Mouse (Mus musculus): ENCODE measurements around the gene Mettl25. TPM values are rescaled to one million over a fixed set of nuclear protein-coding genes. Genes with fewer than 3 reads are reported as not detected.

The Mettl25 gene
- total RNA-seq, 2 experiments from 2014 or later: 5.1 TPM

- DNase-seq: no peak
- intact Hi-C loops (cut with DNase I): no loop called here
These were observed 87.2 kb downstream of the Mettl25 start for GRCm38 (mm10) chr10:105753831-105754605.

GRCm38 (mm10) chr10:105746019-105746418, 95.2 kb downstream of the Mettl25 start:
- no peak for DNase-seq
- intact Hi-C loops (cut with DNase I): no loop called here

GRCm38 (mm10) chr10:105741736-105742135, 99.4 kb downstream of the Mettl25 start:
- DNase-seq: no peak
- intact Hi-C loops (cut with DNase I): no loop called here

- DNase-seq: no peak
- intact Hi-C loops (cut with DNase I): no loop called here
These were observed 102.2 kb downstream of the Mettl25 start for GRCm38 (mm10) chr10:105738942-105739341.

GRCm38 (mm10) chr10:105727798-105728197, 113.4 kb downstream of the Mettl25 start:
- intact Hi-C loops (cut with DNase I): no loop called here
- DNase-seq: no peak

- DNase-seq: no peak
- intact Hi-C loops (cut with DNase I): no loop called here
These were observed 113.8 kb downstream of the Mettl25 start for GRCm38 (mm10) chr10:105727353-105727752.

- intact Hi-C loops (cut with DNase I): loop anchor here (2.0 to 10.0 kb wide), 2 partner anchors 140 to 1730 kb away; partner anchors contain the start of gene Tmtc2
- DNase-seq: peak in 1 of 2 experiments; percentile 1
These were observed 126.3 kb downstream of the Mettl25 start for GRCm38 (mm10) chr10:105714844-105715243.

GRCm38 (mm10) chr10:105714366-105714765, 126.8 kb downstream of the Mettl25 start:
- DNase-seq: no peak
- intact Hi-C loops (cut with DNase I): loop anchor here (2.0 to 10.0 kb wide), 2 partner anchors 140 to 1730 kb away; partner anchors contain the start of gene Tmtc2

- DNase-seq: no peak
- intact Hi-C loops (cut with DNase I): loop anchor here (10.0 kb wide), 1 partner anchor 1728 kb away; no protein-coding TSS in a partner anchor
These were observed 128.0 kb downstream of the Mettl25 start for GRCm38 (mm10) chr10:105713222-105713621.

Other genes starting within 250 kb of the Mettl25 start
- 10 to 100 TPM; 10.2 to 10.6 TPM for gene Ccdc59, start 313 bp downstream of the Mettl25 start, total RNA-seq (2021)

Measured in heart, postnatal 36 days (tissue).